Mouse (Mus musculus) hindbrain, embryonic 11.5 days (tissue): ENCODE measurements around the gene Col13a1. TPM values are rescaled to one million over a fixed set of nuclear protein-coding genes. Genes with fewer than 3 reads are reported as not detected.

Experiments used
- ATAC-seq: fragments of 200-750 bp; cut with Nextera tagmentation; 2 replicates; pipeline ENCODE4 v1.8.0; 2017; ENCODE audit warnings: mild to moderate bottlenecking, moderate TSS enrichment, moderate library complexity; ENCODE audit not compliant: low FRiP score
- DNase-seq: peaks from one replicate; pipeline ENCODE4 v3.0.0-alpha.2; 2015; ENCODE audit warnings: low spot score
- H3K27ac ChIP-seq: fragments of 300-500 bp; sonication (generic); 2 replicates; pipeline ENCODE4 v1.5.1; 2014; ENCODE audit warnings: mild to moderate bottlenecking, low read depth, low read length
- H3K27me3 ChIP-seq: fragments of 300-500 bp; sonication (generic); 2 replicates; pipeline ENCODE4 v1.6.1; 2014; ENCODE audit warnings: mild to moderate bottlenecking, low read length, moderate library complexity, mixed read lengths; ENCODE audit not compliant: control insufficient read depth, insufficient read depth
- H3K36me3 ChIP-seq: fragments of 300-500 bp; sonication (generic); 2 replicates; pipeline ENCODE4 v1.6.1; 2014; ENCODE audit warnings: mild to moderate bottlenecking, low read length, moderate library complexity, mixed read lengths; ENCODE audit not compliant: control insufficient read depth, insufficient read depth
- H3K4me1 ChIP-seq: fragments of 300-500 bp; sonication (generic); replicated peaks from 2 replicates; pipeline ENCODE4 v1.6.1; 2014; ENCODE audit warnings: low read length, mixed read lengths; ENCODE audit not compliant: control insufficient read depth, insufficient read depth
- H3K4me2 ChIP-seq: fragments of 300-500 bp; sonication (generic); replicated peaks from 2 replicates; pipeline ENCODE4 v1.6.1; 2014; ENCODE audit warnings: mild to moderate bottlenecking, low read depth, low read length
- H3K4me3 ChIP-seq: fragments of 300-500 bp; sonication (generic); 2 replicates; pipeline ENCODE4 v1.5.1; 2014; ENCODE audit warnings: low read depth, low read length
- H3K9ac ChIP-seq: fragments of 300-500 bp; sonication (generic); 2 replicates; pipeline ENCODE4 v1.6.1; 2014; ENCODE audit warnings: low read depth, low read length
- H3K9me3 ChIP-seq: fragments of 300-500 bp; sonication (generic); 2 replicates; pipeline ENCODE4 v1.6.1; 2016; ENCODE audit warnings: low read length; ENCODE audit not compliant: control insufficient read depth
- WGBS: fragments of 180-500 bp; shearing (Covaris S2); extraction: QIAGEN DNeasy Blood & Tissue Kit; methylation state at CpG from one replicate; pipeline ENCODE4 v1.1.7; 2014; 5-methylcytosine and 5-hydroxymethylcytosine counted together
- polyA plus RNA-seq: library from polyadenylated mRNA; unstranded; fragments of >200 nt; fragmentation: Nextera tagmentation; extraction: Ambion mirVana; gene quantifications from 2 replicates; pipeline ENCODE4 v1.2.1, GENCODE M21; 2014

Col13a1 gene
- polyA plus RNA-seq, 1 experiment from 2014 or later = 1.5 TPM

DNA sequence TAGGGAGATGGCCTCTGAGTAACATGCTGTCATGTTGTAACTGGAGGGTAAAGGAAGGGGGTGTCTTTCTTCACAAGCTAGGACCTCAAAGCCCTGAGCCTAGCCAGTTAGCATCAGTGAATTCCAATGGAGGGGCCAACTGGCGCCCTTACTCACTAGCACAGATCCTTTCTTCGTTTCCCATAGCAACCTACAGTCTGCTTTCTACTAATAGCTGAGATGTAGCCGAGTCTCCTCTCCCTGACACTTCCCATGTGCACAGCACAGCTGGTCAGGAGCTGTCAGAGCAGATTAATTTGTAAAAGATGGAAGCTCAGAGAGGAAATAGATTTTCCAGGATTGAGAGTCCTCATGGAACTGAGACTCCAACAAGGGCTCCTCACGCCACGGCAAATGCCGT, 29.4 kb downstream of the Col13a1 start:
- Histone ChIP-seq H3K4me3 (no peak overlapping the region), H3K4me1 (0 out of 2 replicates have a peak, but pooled peaks cover 2% of the 10 kb centered on the region), H3K9ac (no peak overlapping the region), H3K27me3 (no peaks in the 10 kb centered on the region), H3K9me3 (no peaks in the 10 kb centered on the region), H3K36me3 (no peaks in the 10 kb centered on the region), H3K27ac (no peak overlapping the region), H3K4me2 (no peak overlapping the region)
- 71% methylated on average over 6 of the region's 6 CpGs for WGBS
- DNase-seq = no peak
- no peak for ATAC-seq

DNA sequence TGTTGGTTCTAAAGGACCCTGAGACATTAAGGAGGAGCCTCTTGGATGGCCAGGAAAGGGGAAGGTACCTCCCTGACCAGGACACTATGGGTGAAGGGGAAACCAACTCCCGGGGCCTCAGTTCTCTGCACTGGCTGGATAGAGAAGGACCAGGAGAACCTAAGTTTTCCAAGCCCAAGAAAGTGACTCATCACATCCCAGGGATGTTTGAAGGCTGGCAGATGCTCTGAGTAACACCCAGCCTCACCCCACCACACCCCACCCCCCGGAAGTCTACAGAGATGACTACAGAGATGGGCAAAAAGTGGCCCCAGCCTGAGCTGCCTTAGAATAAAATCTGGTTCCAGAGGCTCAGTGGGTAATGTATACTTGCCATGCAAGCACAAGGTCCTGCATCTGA, 34.5 kb downstream of the Col13a1 start:
- DNase-seq (no peak), ATAC-seq (no peak)
- Histone ChIP-seq H3K27ac (no peak overlapping the region), H3K4me3 (no peak overlapping the region), H3K4me2 (no peak overlapping the region), H3K9ac (no peak overlapping the region), H3K4me1 (0 out of 2 replicates have a peak, but pooled peaks cover 1% of the 10 kb centered on the region), H3K27me3 (no peaks in the 10 kb centered on the region), H3K9me3 (no peaks in the 10 kb centered on the region), H3K36me3 (no peaks in the 10 kb centered on the region)
- 97% methylated on average over 2 of the region's 2 CpGs for WGBS

GRCm38 (mm10) chr10:61943480-61943879, 35.4 kb downstream of the Col13a1 start:
- Histone ChIP-seq H3K4me1 (no peaks in the 10 kb centered on the region), H3K4me2 (no peak overlapping the region), H3K4me3 (no peak overlapping the region), H3K9ac (no peak overlapping the region), H3K27ac (no peak overlapping the region), H3K27me3 (no peaks in the 10 kb centered on the region), H3K36me3 (no peaks in the 10 kb centered on the region), H3K9me3 (no peaks in the 10 kb centered on the region)
- no peak for DNase-seq
- ATAC-seq = no peak
- WGBS = 50% methylated on average over 10 of the region's 10 CpGs

GRCm38 (mm10) chr10:61942719-61943118, 36.2 kb downstream of the Col13a1 start:
- DNase-seq = no peak

GRCm38 (mm10) chr10:61936211-61937121, 42.4 kb downstream of the Col13a1 start:
- no peak overlapping the region for H3K27ac ChIP-seq
- H3K4me3 ChIP-seq = peak overlapping the region; percentile 12; the same call in 1 of the 2 replicates
- H3K4me2 ChIP-seq = peak overlapping the region; percentile 32
- H3K27me3 ChIP-seq = peaks cover 9% of the 10 kb centered on the region
- H3K36me3 ChIP-seq = no peaks in the 10 kb centered on the region
- H3K4me1 ChIP-seq = peaks cover 4% of the 10 kb centered on the region
- ATAC-seq = no peak
- DNase-seq = peak; percentile 44
- 3% methylated on average over 28 of the region's 28 CpGs for WGBS
- no peaks in the 10 kb centered on the region for H3K9me3 ChIP-seq
- H3K9ac ChIP-seq = 0 out of 2 replicates have a peak overlapping the region, but pooled peaks have one; percentile 29

More at GRCm38 (mm10) chr10:61942719-61943118, 36.2 kb downstream of the Col13a1 start:
- Histone ChIP-seq H3K27me3 (no peaks in the 10 kb centered on the region), H3K4me2 (no peak overlapping the region), H3K36me3 (no peaks in the 10 kb centered on the region), H3K27ac (no peak overlapping the region), H3K9ac (no peak overlapping the region), H3K9me3 (no peaks in the 10 kb centered on the region), H3K4me1 (no peaks in the 10 kb centered on the region), H3K4me3 (no peak overlapping the region)
- WGBS = 70% methylated on average over 2 of the region's 2 CpGs
- no peak for ATAC-seq

DNA sequence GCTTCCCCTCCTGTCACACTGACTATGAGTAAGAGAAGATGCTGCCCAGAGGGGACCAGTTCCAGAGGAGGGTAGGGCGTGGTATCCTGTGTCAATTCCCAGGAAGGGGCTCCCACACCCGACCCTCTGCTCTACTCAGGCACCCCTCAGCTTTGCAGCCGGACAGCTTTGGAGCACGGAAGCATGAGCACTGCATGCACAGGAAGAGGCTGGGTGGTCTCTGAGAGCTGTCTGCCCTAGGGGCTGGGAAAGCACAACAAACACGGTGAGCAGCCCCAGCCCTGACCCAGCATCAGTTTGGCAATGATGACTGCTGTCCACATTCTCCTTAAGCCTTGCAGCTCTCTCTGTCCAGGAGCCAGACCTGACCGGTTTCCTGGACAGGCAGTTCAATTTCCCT, 47.2 kb downstream of the Col13a1 start:
- Histone ChIP-seq H3K4me3 (no peak overlapping the region), H3K4me1 (peaks cover 5% of the 10 kb centered on the region), H3K27me3 (peaks cover 4% of the 10 kb centered on the region), H3K36me3 (no peaks in the 10 kb centered on the region), H3K9me3 (no peaks in the 10 kb centered on the region), H3K27ac (no peak overlapping the region), H3K4me2 (no peak overlapping the region), H3K9ac (no peak overlapping the region)
- WGBS = 59% methylated on average over 6 of the region's 6 CpGs
- ATAC-seq = no peak
- no peak for DNase-seq

DNA sequence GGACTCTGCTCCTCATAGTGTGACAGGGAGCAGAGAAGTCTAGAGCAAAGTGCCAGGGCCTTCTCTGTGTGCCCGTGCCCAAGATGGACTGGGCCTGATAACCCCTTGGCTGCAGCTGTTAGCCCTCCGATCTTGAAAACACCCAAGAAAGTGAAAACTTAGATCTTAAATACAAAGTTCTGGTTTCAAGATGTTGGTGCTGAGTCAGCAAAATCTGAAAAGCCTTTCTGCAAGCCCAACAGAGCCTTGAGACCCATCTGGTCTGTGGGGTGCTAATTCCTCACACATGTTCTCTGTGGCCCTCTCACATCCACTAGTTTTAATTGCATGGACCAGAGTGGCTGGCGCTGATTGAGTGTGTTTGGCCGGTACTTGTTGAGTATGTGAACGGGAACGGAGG, 49.0 kb downstream of the Col13a1 start:
- Histone ChIP-seq H3K9me3 (no peaks in the 10 kb centered on the region), H3K4me1 (peaks cover 2% of the 10 kb centered on the region; the same call in 1 of the 2 replicates), H3K27me3 (no peaks in the 10 kb centered on the region), H3K4me3 (no peak overlapping the region), H3K27ac (no peak overlapping the region), H3K4me2 (no peak overlapping the region), H3K36me3 (no peaks in the 10 kb centered on the region), H3K9ac (no peak overlapping the region)
- DNase-seq (no peak), ATAC-seq (no peak)
- 66% methylated on average over 6 of the region's 6 CpGs for WGBS

DNA sequence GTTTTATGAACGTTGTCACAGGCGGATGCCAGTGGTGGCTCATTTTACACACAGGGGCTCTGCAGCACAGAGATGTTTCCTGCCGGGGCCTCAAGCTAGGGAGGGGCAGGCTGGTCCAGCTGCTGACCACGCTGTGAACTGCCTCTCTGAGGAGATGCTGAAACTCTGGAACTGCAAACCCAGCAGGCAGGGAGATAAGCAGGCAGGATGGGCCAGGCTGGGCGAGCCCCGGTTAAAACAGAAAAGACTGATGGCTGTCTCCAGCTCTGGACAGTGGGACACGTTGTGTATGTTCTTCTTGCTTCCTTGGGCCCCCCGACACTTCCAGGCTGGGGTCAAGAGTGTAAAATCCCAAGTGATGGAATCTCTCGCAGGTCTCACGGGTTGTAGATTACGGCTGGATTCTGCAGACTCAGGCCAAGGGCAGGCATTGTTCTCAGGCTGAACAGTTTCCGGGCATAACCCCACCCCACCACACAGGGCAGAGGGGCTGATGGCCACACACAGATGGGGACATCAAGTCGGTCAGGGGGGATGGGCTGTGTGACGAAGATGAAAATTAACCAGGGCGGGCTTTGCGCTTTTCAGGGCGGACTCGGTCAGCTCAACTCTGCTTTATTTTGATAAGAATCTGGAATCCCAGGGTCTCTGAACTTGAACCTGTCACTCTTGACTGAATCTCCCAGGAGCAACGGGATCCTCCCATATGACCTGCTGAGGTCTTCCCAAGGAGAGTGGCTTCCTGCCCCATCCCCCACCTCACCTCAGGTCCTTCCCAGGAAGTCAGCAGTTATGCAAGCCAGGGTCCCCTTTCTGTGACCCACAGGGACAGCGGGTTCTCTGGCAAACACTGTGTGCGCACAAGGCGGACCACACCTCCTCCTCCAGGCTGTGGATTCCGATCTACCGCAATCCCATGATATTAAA, 49.9 kb downstream of the Col13a1 start:
- 10% methylated on average over 24 of the region's 24 CpGs for WGBS
- DNase-seq = peak; percentile 49

More for the DNA sequence above, 49.9 kb downstream of the Col13a1 start:
- 0 out of 2 replicates have a peak overlapping the region, but pooled peaks have one; percentile 51 for H3K27ac ChIP-seq
- no peaks in the 10 kb centered on the region for H3K36me3 ChIP-seq
- H3K4me1 ChIP-seq = peaks cover 2% of the 10 kb centered on the region; the same call in 1 of the 2 replicates
- H3K9ac ChIP-seq = 0 out of 2 replicates have a peak overlapping the region, but pooled peaks have one; percentile 20
- ATAC-seq = peak; percentile 72; the same call in 1 of the 2 replicates
- no peaks in the 10 kb centered on the region for H3K27me3 ChIP-seq
- H3K9me3 ChIP-seq = no peaks in the 10 kb centered on the region
- H3K4me2 ChIP-seq = peak overlapping the region; percentile 26; the same call in 1 of the 2 replicates
- no peak overlapping the region for H3K4me3 ChIP-seq
